ENCODE assay signal across 27 mouse cellular contexts in genomic region chr16:23123104-23123503, GRCm38 (mm10). TPM values are rescaled to one million over a fixed set of nuclear protein-coding genes. Genes with fewer than 3 reads are reported as not detected.
"Had no signal": no experiment of that assay in that cellular context is flagged by ENCODE, and none has a peak within 500 bp of the region (broad histone marks: within the 10 kb centered on the region; RNA-seq: fewer than 3 reads in every experiment).

No protein-coding gene starts in this region.

- ATAC-seq: liver, embryonic 12.5 days; midbrain, embryonic 13.5 days had no signal

- H3K4me2 ChIP-seq: kidney, embryonic 15.5 days; limb, embryonic 13.5 days; liver, embryonic 12.5 days; liver, embryonic 15.5 days; midbrain, embryonic 13.5 days; neural tube, embryonic 12.5 days; neural tube, embryonic 15.5 days; stomach, embryonic 15.5 days had no signal

- H3K9ac ChIP-seq: kidney, embryonic 15.5 days; limb, embryonic 13.5 days; liver, embryonic 12.5 days; liver, embryonic 15.5 days; midbrain, embryonic 13.5 days; neural tube, embryonic 12.5 days; neural tube, embryonic 15.5 days; stomach, embryonic 15.5 days had no signal

- H3K27me3 ChIP-seq: kidney, embryonic 15.5 days; limb, embryonic 13.5 days; liver, embryonic 12.5 days; liver, embryonic 15.5 days; midbrain, embryonic 13.5 days; neural tube, embryonic 12.5 days; neural tube, embryonic 15.5 days; stomach, embryonic 15.5 days had no signal

- H3K9me3 ChIP-seq: kidney, embryonic 15.5 days; limb, embryonic 10.5 days; limb, embryonic 13.5 days; liver, embryonic 12.5 days; liver, embryonic 15.5 days; midbrain, embryonic 13.5 days; neural tube, embryonic 12.5 days; neural tube, embryonic 15.5 days; stomach, embryonic 15.5 days had no signal

- H3K4me3 ChIP-seq: kidney, embryonic 15.5 days; layer of hippocampus, adult 2 months; limb, embryonic 10.5 days; limb, embryonic 13.5 days; liver, embryonic 12.5 days; liver, embryonic 15.5 days; midbrain, embryonic 13.5 days; neural tube, embryonic 12.5 days; neural tube, embryonic 15.5 days; stomach, embryonic 15.5 days had no signal

- DNase-seq: kidney, adult 11 months; kidney, adult 8-10 months; kidney, postnatal 14 days; layer of hippocampus, adult 9-11 months; liver; lung, adult 18-20 months; lung, postnatal 14 days; lung, postnatal 4 days; right cerebral cortex, adult 18-20 months; right cerebral cortex, postnatal 25 days; spleen, adult 18-20 months; thymus, postnatal 25 days had no signal

- H3K27ac ChIP-seq: kidney, embryonic 15.5 days; layer of hippocampus, adult 2 months; limb, embryonic 10.5 days; limb, embryonic 13.5 days; liver, embryonic 12.5 days; liver, embryonic 15.5 days; midbrain, embryonic 13.5 days; neural tube, embryonic 12.5 days; neural tube, embryonic 15.5 days; stomach, embryonic 15.5 days had no signal

RNA-seq across cellular contexts. Expression of gene Adipoq, which starts 23.2 kb away (rescaled TPM):
- total RNA-seq: layer of hippocampus, adult 2 months; layer of hippocampus, postnatal 25 days; left cerebral cortex, adult 18-20 months; left cerebral cortex, postnatal 25 days; megakaryocyte progenitor cell, adult 5-6 weeks; megakaryocyte-erythroid progenitor cell, adult 5-6 weeks had no signal
- polyA plus RNA-seq: kidney, embryonic 15.5 days; limb, embryonic 10.5 days; liver, embryonic 12.5 days; liver, embryonic 15.5 days; neural tube, embryonic 12.5 days; stomach, embryonic 15.5 days had no signal
